Mouse (Mus musculus) intestine, embryonic 16.5 days (tissue): ENCODE results near the gene Zcchc8. TPM values are rescaled to one million over a fixed set of nuclear protein-coding genes. Genes with fewer than 3 reads are reported as not detected.

ENCODE experiments used
- ATAC-seq: fragments of 200-750 bp; cut with Nextera tagmentation; 2 replicates; pipeline ENCODE4 v1.8.0; 2017; ENCODE audit warnings: moderate TSS enrichment, moderate library complexity
- H3K27ac ChIP-seq: fragments of 300-500 bp; sonication (generic); 2 replicates; pipeline ENCODE4 v1.5.1; 2014; ENCODE audit warnings: mild to moderate bottlenecking, low read length
- H3K27me3 ChIP-seq: fragments of 300-500 bp; sonication (generic); replicated peaks from 2 replicates; pipeline ENCODE4 v1.6.1; 2014; ENCODE audit warnings: low read length, control low read depth, mixed read lengths; ENCODE audit not compliant: control insufficient read depth, insufficient read depth
- H3K36me3 ChIP-seq: fragments of 300-500 bp; sonication (generic); 2 replicates; pipeline ENCODE4 v1.6.1; 2014; ENCODE audit warnings: low read length, control low read depth; ENCODE audit not compliant: control insufficient read depth, insufficient read depth
- H3K4me1 ChIP-seq: fragments of 300-500 bp; sonication (generic); 2 replicates; pipeline ENCODE4 v1.6.1; 2014; ENCODE audit warnings: low read length, control low read depth, mixed read lengths; ENCODE audit not compliant: control insufficient read depth, insufficient read depth
- H3K4me2 ChIP-seq: fragments of 300-500 bp; sonication (generic); 2 replicates; pipeline ENCODE4 v1.6.1; 2014; ENCODE audit warnings: low read depth, low read length, control low read depth
- H3K4me3 ChIP-seq: fragments of 300-500 bp; sonication (generic); 2 replicates; pipeline ENCODE4 v1.5.1; 2014; ENCODE audit warnings: mild to moderate bottlenecking, low read length
- H3K9ac ChIP-seq: fragments of 300-500 bp; sonication (generic); 2 replicates; pipeline ENCODE4 v1.6.1; 2014; ENCODE audit warnings: low read depth, low read length
- H3K9me3 ChIP-seq: fragments of 300-500 bp; sonication (generic); 2 replicates; pipeline ENCODE4 v1.6.1; 2016; ENCODE audit warnings: low read length, control low read depth; ENCODE audit not compliant: control insufficient read depth
- WGBS: fragments of 180-500 bp; shearing (Covaris S2); extraction: QIAGEN DNeasy Blood & Tissue Kit; methylation state at CpG from one replicate; pipeline ENCODE4 v1.1.7; 2014; 5-methylcytosine and 5-hydroxymethylcytosine counted together
- polyA plus RNA-seq: library from polyadenylated mRNA; unstranded; fragments of >200 nt; fragmentation: Nextera tagmentation; extraction: Ambion mirVana; gene quantifications from 2 replicates; pipeline ENCODE4 v1.2.1, GENCODE M21; 2015

The Zcchc8 gene
- polyA plus RNA-seq, 1 experiment from 2014 or later = 54.8 TPM

- Histone ChIP-seq H3K9ac (no peak overlapping the region), H3K36me3 (no peaks in the 10 kb centered on the region), H3K4me3 (no peak overlapping the region), H3K4me2 (no peak overlapping the region), H3K27ac (no peak overlapping the region), H3K27me3 (no peaks in the 10 kb centered on the region), H3K4me1 (peaks cover 2% of the 10 kb centered on the region; the same call in 1 of the 2 replicates), H3K9me3 (no peaks in the 10 kb centered on the region)
- ATAC-seq = no peak
- 74% methylated on average over 5 of the region's 5 CpGs for WGBS
Measured at GRCm38 (mm10) chr5:123654937-123655336, 66.0 kb downstream of the Zcchc8 start.

GRCm38 (mm10) chr5:123653287-123653801 lies 67.6 kb downstream of the Zcchc8 start:
- no peaks in the 10 kb centered on the region for H3K27me3 ChIP-seq
- H3K4me3 ChIP-seq = no peak overlapping the region
- no peaks in the 10 kb centered on the region for H3K36me3 ChIP-seq
- no peak overlapping the region for H3K27ac ChIP-seq
- no peak overlapping the region for H3K9ac ChIP-seq
- H3K9me3 ChIP-seq = no peaks in the 10 kb centered on the region
- H3K4me1 ChIP-seq = peaks cover 2% of the 10 kb centered on the region; the same call in 1 of the 2 replicates
- H3K4me2 ChIP-seq = no peak overlapping the region
- no peak for ATAC-seq
- 85% methylated on average over 11 of the region's 11 CpGs for WGBS

GRCm38 (mm10) chr5:123650825-123651224 lies 70.1 kb downstream of the Zcchc8 start:
- H3K9ac ChIP-seq = no peak overlapping the region
- 0 out of 2 replicates have a peak, but pooled peaks cover 7% of the 10 kb centered on the region for H3K36me3 ChIP-seq
- H3K4me1 ChIP-seq = peaks cover 2% of the 10 kb centered on the region; the same call in 1 of the 2 replicates
- no peaks in the 10 kb centered on the region for H3K9me3 ChIP-seq
- no peaks in the 10 kb centered on the region for H3K27me3 ChIP-seq
- H3K4me2 ChIP-seq = no peak overlapping the region
- 75% methylated on average over 2 of the region's 2 CpGs for WGBS
- no peak overlapping the region for H3K27ac ChIP-seq
- no peak for ATAC-seq
- H3K4me3 ChIP-seq = no peak overlapping the region

Other genes with a start within 250 kb of the Zcchc8 start
- gene Lrrc43, start 231.8 kb downstream of the Zcchc8 start, polyA plus RNA-seq = not detected in 2 replicates
- gene Il31, start 231.6 kb downstream of the Zcchc8 start, polyA plus RNA-seq = not detected in 2 replicates
- gene B3gnt4, start 210.6 kb downstream of the Zcchc8 start, polyA plus RNA-seq = 0.13 and 0.49 TPM in 2 replicates
- 87.7 and 89.7 TPM in 2 replicates for gene Diablo, start 196.9 kb downstream of the Zcchc8 start, polyA plus RNA-seq
- gene Gm49027, start 195.6 kb downstream of the Zcchc8 start, polyA plus RNA-seq = 10.0 and 11.2 TPM in 2 replicates
- 31.6 and 33.5 TPM in 2 replicates for gene Vps33a, start 148.1 kb downstream of the Zcchc8 start, polyA plus RNA-seq
- 20.6 and 23.7 TPM in 2 replicates for gene Clip1, start 36.5 kb downstream of the Zcchc8 start, polyA plus RNA-seq
- gene Rsrc2, start 28.3 kb upstream of the Zcchc8 start, polyA plus RNA-seq = 73.3 and 78.0 TPM in 2 replicates
- 14.6 and 15.1 TPM in 2 replicates for gene Kntc1, start 28.6 kb upstream of the Zcchc8 start, polyA plus RNA-seq
- 0.11 TPM in 1 of 2 replicates, not detected in the other for gene Hcar2, start 144.4 kb upstream of the Zcchc8 start, polyA plus RNA-seq
- 3.2 and 3.4 TPM in 2 replicates for gene Hcar1, start 158.9 kb upstream of the Zcchc8 start, polyA plus RNA-seq
- gene Denr, start 186.1 kb upstream of the Zcchc8 start, polyA plus RNA-seq = 96.2 and 115 TPM in 2 replicates
- gene Gm43518, start 206.3 kb upstream of the Zcchc8 start, polyA plus RNA-seq = 1.2 and 2.8 TPM in 2 replicates
- 5.1 and 5.2 TPM in 2 replicates for gene Ccdc62, start 209.6 kb upstream of the Zcchc8 start, polyA plus RNA-seq